12 mouse cellular contexts compared by ENCODE assay signal in genomic region chr3:88216534-88217326, GRCm38 (mm10). TPM values are rescaled to one million over a fixed set of nuclear protein-coding genes. Genes with fewer than 3 reads are reported as not detected.
DNase-seq lines count a peak whose midpoint lies in the region; ATAC-seq and TF ChIP-seq lines count a peak whose summit lies in the region.
"Had no signal": no experiment of that assay in that cellular context is flagged by ENCODE, and none has a peak within 500 bp of the region (broad histone marks: within the 10 kb centered on the region; RNA-seq: fewer than 3 reads in every experiment).

No protein-coding gene starts in this region.

- H3K36me3 ChIP-seq in hindbrain, postnatal 0 days (ENCODE audit: insufficient read depth, low read length) = peaks cover 11% of the 10 kb centered on the region; the same call in 1 of the 2 replicates

- H3K9me3 ChIP-seq in hindbrain, postnatal 0 days (ENCODE audit: low read length) = no peaks in the 10 kb centered on the region

- peak overlapping the region; percentile 66 for H3K4me3 ChIP-seq in hindbrain, postnatal 0 days (ENCODE audit: low read length)

- DNase-seq in cerebellum, adult 11 months = peak; percentile 72
- peak; percentile 32 for DNase-seq in right cerebral cortex, postnatal 25 days
- DNase-seq in right cerebral cortex, postnatal 14 days = no peak
- peak; percentile 67 for DNase-seq in hindbrain, postnatal 0 days (ENCODE audit: low spot score)
- no peak for DNase-seq in testis, postnatal 14 days (ENCODE audit: low spot score)
- DNase-seq in heart, postnatal 25 days (ENCODE audit: low spot score) = no peak
- DNase-seq in kidney, adult 11 months = no peak
- DNase-seq: gastrocnemius, postnatal 10 days had no signal

- ATAC-seq in cerebellum, adult (ENCODE audit: insufficient number of reproducible peaks, low FRiP score, low TSS enrichment) = no peak
- ATAC-seq in hindbrain, postnatal 0 days = no peak

- 0 out of 2 replicates have a peak, but pooled peaks cover 4% of the 10 kb centered on the region for H3K27me3 ChIP-seq in hindbrain, postnatal 0 days (ENCODE audit: insufficient read depth, low read length)

- intact Hi-C loops in heart, postnatal 25 days (cut with DNase I) = no loop called here

- 4% methylated on average over 7 of the region's 7 CpGs for whole genome bisulfite sequencing in hindbrain, postnatal 0 days

- H3K4me1 ChIP-seq in hindbrain, postnatal 0 days (ENCODE audit: insufficient read depth, low read length) = peaks cover 39% of the 10 kb centered on the region

- peak overlapping the region; percentile 88 for H3K9ac ChIP-seq in hindbrain, postnatal 0 days (replicated peaks; ENCODE audit: low read length)
- H3K9ac ChIP-seq: liver, embryonic 14.5 days had no signal

- no peak for TF ChIP-seq CTCF in hindbrain, postnatal 0 days (IDR thresholded peaks at IDR 0.05; ENCODE audit: low read depth)

- H3K4me2 ChIP-seq in hindbrain, postnatal 0 days (ENCODE audit: low read depth, low read length) = peak overlapping the region; percentile 66

- H3K27ac ChIP-seq in hindbrain, postnatal 0 days = peak overlapping the region; percentile 93
- H3K27ac ChIP-seq: liver, embryonic 14.5 days had no signal

RNA-seq across cellular contexts. Expression of gene Rhbg, which starts 37.8 kb away (rescaled TPM):
- total RNA-seq in hindbrain, postnatal 0 days (2014; rRNA removed) = 0.94 and 1.0 TPM in 2 replicates
- polyA plus RNA-seq in hindbrain, postnatal 0 days (2015; fragmentation: Nextera tagmentation; extraction: Ambion mirVana) = 0.37 and 0.43 TPM in 2 replicates
- total RNA-seq in heart, postnatal 25 days (2021) = not detected
- total RNA-seq: gastrocnemius, postnatal 10 days; left cerebral cortex, adult 8-10 months; MEL had no signal

Comparison
In these comparisons a context has a peak if more than half of its experiments do, and no peak if none do; other contexts are left out.
1. DNase-seq: peak in cerebellum, adult 11 months (single experiment), right cerebral cortex, postnatal 25 days (single experiment) and hindbrain, postnatal 0 days (single experiment); none in right cerebral cortex, postnatal 14 days (single experiment), testis, postnatal 14 days (single experiment), heart, postnatal 25 days (single experiment) and kidney, adult 11 months (single experiment).